Mouse (Mus musculus): Measurements from ENCODE around the gene Magoh. TPM values are rescaled to one million over a fixed set of nuclear protein-coding genes. Genes with fewer than 3 reads are reported as not detected.

Gene Magoh
- polyA plus RNA-seq (2014; fragmentation: Illumina TruSeq; extraction: RNeasy Lipid Tissue Mini Kit (QIAGEN cat#74804); ENCODE audit: low read depth, low replicate concordance) = 155 TPM

DNA sequence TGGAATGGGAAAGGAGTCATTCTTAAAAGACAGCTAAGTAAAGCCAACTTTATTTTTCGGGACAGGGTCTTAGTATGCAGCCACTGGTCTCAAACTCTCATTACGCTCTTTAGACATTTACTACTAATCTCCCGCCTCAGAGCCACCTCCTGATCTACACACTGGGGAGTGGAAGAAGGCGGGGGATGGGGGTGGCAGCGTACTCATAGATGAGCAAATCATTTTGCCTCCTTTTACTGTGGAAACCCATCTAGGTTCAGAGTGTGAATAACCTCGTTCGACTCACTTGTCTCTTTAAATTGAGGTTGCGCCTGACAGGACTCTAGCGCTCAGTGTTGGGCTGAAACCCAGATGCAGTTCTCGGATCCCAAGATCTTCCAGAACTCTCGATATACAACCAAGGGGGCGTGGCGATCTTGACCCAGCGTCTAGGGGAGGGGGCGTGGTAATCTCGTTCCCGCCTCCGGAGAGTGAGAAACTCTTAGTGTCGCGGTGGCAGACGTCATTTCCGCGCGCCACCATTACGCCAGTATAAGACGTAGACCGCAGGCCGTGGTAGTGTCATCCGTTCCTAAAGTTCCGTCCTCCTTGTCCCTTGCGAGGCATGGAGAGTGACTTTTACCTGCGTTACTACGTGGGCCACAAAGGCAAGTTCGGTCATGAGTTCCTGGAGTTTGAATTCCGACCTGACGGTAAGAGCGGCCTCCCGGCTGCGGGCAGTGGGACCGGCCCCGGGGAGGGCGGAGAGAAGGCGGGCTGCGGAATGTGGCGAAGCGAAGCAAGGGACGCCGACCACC lies at the start of gene Magoh:
Gene Magoh, plus strand, starts transcription at position 502 of the 797 bp plus-strand sequence.

DNA sequence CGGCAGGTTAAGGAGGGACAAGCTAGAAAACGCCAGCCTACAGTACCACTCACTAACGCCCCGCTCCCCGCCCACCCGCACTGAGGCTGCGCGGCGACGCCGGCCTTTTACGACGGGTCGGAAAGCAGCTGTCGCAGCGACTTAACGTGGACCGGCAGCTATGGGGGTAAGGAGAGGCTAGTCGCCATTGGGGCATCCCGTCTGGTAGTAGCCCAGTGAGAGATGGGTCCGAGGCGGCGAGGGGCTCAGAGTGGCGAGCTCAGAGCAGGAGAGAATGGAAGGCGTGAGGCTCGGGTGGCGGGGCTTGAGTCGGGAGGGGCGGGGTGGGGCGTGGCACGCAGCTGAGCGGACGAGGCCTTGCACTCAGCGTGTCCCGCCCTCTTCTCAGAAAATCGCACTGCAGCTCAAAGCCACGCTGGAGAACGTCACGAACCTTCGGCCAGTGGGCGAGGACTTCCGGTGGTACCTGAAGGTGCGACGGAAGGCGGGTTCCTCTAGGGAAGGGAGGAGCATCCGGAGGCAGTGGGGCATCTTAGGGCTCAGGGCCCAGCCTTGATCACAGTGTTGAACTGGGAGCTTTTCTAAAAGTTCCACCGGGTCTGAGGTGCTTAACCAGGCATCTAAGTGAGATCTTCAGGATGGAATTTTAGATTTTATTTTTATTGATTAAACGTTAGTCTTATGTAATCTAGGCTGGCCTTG lies 10.3 kb downstream of the Magoh start, which contains the start of gene 0610037L13Rik:
Gene 0610037L13Rik, plus strand, starts transcription at position 83 of the 702 bp plus-strand sequence.

DNA sequence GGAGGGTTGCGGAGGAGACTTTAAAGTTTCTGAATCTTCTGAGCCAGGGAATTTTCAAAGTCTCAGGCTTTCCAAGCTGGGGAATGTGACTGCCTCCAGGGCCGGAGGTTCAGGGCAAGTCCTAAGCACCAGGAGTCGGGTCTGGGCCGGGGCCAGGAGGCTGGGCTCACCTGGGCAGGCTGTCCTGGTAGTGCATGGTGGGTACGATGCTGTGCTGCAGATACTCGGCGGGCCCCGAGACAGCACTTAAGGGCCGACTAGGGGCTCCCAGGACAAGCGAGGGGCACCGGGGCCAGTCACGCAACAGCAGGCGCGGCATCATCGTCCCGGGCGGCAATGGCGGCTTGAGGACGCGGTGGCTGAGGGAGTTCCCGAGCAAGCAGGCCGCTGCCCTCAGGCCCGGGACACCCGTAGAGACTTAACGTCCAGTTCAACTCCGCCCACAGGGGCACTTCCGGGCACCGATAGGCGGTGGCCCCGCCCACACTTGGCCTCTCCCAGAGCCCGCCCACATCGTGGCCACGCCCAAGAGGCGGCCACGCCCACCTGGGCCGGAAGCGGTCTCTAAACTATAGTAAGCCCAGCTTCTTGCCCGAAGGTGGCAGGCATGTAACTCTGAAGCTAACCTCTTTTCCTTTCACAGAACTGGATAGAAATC lies 43.7 kb downstream of the Magoh start, which contains the start of gene Cpt2:
Gene Cpt2, minus strand, starts transcription at position 466 of the 658 bp plus-strand sequence.

Other genes starting within 250 kb of the Magoh start
- not detected for gene Dmrtb1, start 195.5 kb upstream of the Magoh start, polyA plus RNA-seq (2014; fragmentation: Illumina TruSeq; extraction: RNeasy Lipid Tissue Mini Kit (QIAGEN cat#74804); ENCODE audit: low read depth, low replicate concordance)
- 1.7 TPM for gene Lrp8, start 77.5 kb upstream of the Magoh start, polyA plus RNA-seq (2014; fragmentation: Illumina TruSeq; extraction: RNeasy Lipid Tissue Mini Kit (QIAGEN cat#74804); ENCODE audit: low read depth, low replicate concordance)
- 33.1 TPM for gene 0610037L13Rik, start 10.1 kb downstream of the Magoh start, polyA plus RNA-seq (2014; fragmentation: Illumina TruSeq; extraction: RNeasy Lipid Tissue Mini Kit (QIAGEN cat#74804); ENCODE audit: low read depth, low replicate concordance)
- 128 TPM for gene Cpt2, start 43.9 kb downstream of the Magoh start, polyA plus RNA-seq (2014; fragmentation: Illumina TruSeq; extraction: RNeasy Lipid Tissue Mini Kit (QIAGEN cat#74804); ENCODE audit: low read depth, low replicate concordance)
- not detected for gene Slc1a7, start 88.6 kb downstream of the Magoh start, polyA plus RNA-seq (2014; fragmentation: Illumina TruSeq; extraction: RNeasy Lipid Tissue Mini Kit (QIAGEN cat#74804); ENCODE audit: low read depth, low replicate concordance)
- gene Podn, start 216.7 kb downstream of the Magoh start, polyA plus RNA-seq (2014; fragmentation: Illumina TruSeq; extraction: RNeasy Lipid Tissue Mini Kit (QIAGEN cat#74804); ENCODE audit: low read depth, low replicate concordance) = 1.7 TPM